Mouse (Mus musculus): ENCODE measurements around the gene Samhd1.
A peak's percentile ranks its signal among the peaks of the same experiment; 100 is the strongest.

Gene Samhd1

DNA sequence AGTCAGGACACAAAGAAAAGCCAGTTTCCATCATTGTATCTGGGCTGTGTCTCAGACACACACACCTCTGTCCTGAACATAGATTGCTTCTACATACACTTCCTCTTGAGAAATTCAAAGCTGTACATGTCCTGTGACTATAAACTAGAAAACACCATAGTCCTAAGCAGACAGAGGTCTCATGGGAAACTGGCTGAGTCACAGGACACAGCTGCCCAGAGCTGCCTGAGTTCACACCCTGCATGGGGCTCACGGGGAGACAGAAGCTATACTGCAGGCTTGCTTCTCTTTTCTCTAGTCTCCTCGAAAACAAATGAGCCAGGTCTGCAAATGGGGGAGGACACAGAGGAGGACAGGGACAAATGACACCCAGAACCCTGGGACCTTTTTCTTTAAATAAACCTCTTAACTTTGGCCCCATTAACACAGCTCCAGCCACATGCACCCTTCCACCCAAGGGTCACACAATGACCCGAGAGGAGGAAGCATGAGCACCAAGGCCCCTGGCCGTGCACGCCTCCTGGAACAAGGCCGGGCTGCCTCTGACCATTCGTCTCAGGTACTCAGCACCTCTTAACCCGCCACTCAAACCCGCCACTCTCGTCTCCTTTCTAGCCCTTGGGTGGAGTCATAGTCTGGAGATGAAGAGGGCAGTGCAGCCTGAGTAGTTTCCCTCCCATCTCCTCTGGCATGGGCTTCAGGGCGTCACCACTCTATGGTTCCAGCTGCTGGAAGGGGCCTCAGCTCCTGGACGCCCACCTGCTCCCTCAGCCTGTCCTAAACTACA, 35.3 kb downstream of the Samhd1 start:
- no peak for DNase-seq (ENCODE audit: low read depth, low spot score)

DNA sequence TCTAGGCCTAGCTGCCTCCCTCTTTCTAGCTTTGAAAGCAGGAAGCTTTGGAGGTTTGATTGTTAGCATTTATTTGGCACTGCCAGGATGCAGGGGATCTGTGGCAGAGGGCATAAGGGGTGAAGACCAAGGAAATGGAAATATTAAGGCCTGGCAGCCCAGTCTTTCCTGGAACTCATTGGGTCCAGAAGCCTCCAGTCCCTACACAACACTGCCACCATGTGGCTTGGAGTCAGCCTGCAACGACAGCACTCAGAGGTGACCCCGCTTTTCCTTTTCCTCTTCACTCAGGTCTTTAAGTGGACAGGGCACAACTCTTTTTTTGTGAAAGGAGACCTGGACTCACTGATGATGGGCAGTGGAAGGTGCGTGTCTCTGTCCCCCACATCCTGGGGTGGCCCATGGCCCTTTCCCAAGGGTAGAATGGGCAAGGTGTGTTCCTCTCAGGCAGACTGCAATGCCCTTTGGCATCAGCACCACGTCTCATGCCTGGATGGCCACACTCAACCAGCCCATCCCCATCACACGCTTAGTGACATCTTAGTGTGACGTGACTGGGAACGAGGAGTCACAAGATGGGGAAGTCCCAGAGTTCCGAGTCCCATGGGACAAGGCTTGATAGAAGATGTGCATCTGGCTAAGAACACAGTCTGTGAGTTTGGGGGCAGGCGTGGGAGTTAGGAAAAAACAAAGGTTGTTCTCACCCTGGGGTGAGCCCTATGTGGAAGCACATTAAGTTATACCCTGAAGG, 39.9 kb downstream of the Samhd1 start:
- peak; percentile 46 for DNase-seq (ENCODE audit: low read depth, low spot score)

DNA sequence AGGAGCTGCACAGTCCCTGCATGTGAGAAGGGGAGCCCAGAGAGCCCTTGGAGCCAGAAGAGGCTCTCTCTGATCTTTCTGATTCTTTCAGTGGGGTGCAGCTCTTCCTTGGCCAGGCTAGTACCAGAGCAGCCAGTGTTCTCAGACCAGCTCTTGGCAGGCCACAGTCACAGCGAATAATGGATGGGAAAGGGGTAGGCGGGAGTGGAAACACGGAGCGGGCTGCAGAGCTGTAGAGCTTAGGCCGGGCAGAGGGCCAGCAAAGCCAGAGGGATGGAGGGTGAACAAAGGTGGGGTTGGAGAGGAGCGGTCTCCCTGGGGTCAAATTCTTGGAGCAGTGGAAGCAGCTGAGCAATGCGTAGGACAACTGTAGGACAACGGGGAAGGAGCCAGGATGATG, 43.0 kb downstream of the Samhd1 start:
- no peak for DNase-seq (ENCODE audit: low read depth, low spot score)

DNA sequence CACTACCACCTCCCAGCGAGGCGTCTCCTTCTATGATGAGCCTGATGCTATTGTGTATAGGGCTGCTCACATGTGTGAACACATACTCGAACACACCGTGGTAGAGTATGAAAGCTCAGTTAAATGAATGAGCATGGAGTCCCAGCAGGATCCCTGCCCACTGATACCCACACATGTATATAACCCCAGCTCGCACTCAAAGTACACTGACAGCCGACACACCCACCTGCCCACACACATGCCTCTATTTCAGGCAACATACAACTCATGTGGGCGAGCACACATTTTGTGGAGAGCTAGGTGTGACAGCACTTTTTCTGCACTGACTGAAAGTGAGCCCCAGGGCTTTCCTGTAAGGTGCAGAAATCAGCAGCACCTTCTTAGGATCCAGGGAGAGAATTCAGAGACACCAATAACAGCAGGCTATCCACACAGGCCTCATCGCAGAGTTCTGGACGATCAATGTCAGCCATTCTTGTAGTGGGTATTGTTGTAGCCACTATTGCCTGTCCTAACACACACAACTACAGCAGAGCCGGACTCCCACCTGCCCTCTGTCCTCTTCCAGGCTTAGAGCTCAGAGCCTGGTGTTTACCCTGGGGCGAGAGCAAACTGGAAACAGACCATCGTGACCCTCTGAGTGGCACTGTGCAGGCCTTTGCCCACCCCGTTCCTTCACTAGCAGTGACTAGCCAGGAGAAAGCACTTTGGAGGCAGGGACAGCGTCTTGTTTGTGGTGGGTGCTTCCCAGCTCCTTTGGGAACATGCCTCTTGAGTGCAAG, 47.3 kb downstream of the Samhd1 start:
- no peak for DNase-seq (ENCODE audit: low read depth, low spot score)

DNA sequence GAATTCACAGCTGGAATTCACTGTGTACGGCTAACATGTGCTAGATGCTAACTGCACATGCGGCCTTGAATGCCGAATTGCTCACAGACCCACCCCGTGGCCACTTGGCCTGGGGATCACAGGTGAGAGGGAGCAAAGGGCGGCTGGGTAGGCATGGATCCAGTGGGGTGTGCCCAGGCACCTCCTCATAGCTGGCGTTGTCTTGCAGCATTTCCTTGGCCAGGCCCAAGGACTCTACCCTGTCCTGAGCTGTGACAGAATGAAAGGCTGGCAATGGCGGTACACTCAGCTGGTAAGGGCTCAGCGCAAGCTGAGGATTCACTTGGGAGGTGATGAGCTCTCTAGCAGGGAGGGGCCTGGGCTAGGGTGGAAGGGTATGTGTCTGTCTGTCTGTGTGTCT, 48.3 kb downstream of the Samhd1 start, which contains the start of gene Tldc2:
Gene Tldc2 (plus strand): TSS at position 260 of the 400 bp plus-strand sequence.
- no peak for DNase-seq (ENCODE audit: low read depth, low spot score)

DNA sequence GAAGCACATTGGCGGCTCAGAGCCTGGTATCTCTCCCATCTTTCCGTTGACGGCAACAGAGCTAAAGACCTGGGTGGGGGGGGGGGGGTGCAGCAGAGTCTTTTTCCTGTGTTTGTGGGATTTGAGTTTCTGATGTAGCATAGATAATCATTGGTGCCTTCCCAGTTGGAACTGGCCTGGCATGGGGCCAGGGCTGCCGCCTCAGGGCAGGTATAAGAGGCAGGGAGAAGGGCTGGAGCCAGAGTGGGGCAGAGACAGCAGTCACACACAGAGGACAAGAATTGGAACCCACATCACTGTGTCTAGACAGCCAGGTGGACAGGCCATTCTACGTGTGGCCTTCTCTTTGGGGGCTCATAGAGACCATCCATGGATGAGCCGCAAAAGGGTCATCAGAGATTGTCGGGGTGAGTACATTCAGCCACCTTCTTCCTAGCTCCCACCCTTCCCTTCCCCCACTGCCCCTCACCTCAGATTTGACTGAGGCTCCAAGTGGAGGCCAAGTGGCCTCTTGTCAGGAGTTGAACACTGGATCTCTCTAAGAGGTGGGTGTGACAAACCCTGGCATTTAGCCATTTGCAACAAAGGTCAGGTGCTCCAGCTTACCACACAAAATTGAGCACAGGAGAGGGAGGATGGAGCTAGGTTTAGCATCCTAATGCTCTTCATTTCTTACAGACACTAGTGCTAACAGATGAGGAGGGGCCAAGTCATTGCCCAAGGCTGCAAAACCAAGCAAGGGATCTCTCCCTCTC, 50.1 kb downstream of the Samhd1 start:
- no peak for DNase-seq (ENCODE audit: low read depth, low spot score)

DNA sequence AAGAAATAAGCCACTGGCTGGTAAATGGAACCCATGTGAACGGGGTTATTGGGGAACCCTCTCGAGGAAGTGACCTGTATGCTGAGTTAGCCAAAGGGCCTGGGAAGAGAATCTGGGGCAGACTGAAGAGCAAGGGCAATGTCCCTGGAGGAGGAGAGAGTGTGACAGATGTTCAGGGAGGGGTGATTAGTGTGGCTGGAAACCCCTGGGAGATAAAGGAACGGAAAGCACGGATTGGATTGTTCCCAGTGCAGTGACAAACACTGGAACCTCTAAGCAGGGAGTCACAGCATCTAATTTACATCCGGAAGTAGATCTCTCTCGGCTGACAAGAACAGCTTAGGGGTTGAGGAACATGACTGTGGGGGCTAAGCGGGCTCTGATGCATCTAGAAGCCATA, 53.1 kb downstream of the Samhd1 start:
- DNase-seq (ENCODE audit: low read depth, low spot score) = no peak

DNA sequence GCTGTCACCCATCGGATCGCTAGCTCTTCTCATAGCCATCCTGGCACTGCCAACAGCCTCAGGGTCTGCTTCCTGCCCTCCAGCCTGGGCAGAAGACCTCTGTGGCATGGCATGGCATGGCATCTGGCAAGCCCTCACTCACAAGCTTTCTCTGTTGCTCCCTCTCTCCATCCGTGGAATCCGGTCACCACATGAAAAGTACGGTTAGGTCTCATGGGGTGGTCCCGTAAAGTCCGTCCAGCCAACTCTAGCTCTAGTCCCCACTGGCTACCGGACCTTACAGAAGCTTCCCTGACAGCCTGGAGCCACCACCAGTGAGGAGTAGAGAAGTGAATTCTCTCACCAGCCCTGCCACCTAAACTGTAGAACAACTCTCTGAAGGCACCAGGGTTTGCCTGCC, 53.7 kb downstream of the Samhd1 start:
- no peak for DNase-seq (ENCODE audit: low read depth, low spot score)

DNA sequence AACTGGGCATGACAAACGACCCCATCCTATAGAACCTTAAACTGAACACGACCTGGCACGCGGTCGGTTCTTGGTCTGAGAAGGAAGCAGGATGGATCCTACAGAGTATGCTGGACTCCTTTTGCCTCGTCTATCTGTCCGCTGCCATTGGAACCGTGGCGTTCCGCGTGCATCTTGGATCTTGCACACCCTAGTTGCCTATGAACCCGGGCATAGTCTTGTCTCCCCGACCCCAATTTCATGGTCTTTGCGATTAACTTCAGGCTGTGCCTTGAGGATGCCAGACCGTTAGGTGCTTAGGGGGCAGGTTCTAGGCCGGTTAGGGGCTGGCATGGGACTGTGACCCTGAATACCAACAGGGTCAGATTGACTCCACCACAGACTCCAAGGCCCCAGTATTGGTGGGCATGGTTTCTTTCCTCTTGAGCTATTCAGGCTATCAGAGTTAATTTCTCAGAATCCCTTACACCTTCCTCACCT, 55.3 kb downstream of the Samhd1 start:
- DNase-seq (ENCODE audit: low read depth, low spot score) = no peak

DNA sequence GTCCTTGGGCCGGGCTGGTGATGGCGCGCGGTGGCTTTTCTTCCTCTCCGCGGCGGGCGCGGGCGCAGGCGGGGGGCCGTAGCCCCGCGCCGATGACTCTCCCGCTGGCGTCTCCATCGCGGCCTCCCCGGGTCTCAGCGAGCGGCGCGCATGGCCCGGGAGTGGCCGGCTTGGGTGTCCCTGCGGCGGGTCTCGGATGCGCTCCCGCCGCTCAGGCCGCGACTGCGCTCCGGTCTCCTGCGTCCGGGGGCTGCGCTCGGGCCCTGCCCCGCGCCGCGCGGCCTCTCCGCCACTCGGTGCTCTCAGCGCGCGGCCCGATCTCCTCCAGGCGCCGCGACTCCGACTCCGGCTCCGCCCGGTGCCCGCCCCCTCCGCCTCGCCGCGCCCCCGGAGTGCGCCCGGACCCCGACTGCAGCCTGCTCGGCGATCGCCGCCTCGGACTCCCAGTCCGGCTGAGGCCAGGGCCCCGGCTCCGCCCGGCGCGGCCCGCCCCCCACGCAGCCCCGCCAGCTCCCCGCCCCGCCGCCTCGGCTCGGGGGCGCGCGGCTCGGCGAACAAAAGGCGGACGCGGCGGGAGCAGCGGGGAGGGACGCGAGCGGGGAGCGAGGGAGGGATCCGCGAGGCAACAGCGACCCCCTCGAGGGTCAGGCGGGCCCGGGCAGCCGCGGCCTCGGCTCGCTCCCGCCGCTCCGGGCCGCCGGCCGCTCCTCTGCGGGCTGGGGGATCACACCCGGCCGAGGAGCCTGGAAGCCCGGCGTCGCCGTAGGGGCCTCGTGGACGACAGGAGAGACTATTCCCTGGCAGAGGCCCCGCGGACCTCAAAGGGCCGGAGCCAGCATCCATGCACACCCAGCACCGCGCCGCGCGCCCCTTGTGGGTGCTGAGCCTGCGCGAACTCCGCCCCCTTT, 56.0 kb downstream of the Samhd1 start, which contains the start of gene Soga1:
Gene Soga1 (minus strand): TSS at position 462 of the 908 bp plus-strand sequence.
- DNase-seq (ENCODE audit: low read depth, low spot score) = peak; percentile 69

DNA sequence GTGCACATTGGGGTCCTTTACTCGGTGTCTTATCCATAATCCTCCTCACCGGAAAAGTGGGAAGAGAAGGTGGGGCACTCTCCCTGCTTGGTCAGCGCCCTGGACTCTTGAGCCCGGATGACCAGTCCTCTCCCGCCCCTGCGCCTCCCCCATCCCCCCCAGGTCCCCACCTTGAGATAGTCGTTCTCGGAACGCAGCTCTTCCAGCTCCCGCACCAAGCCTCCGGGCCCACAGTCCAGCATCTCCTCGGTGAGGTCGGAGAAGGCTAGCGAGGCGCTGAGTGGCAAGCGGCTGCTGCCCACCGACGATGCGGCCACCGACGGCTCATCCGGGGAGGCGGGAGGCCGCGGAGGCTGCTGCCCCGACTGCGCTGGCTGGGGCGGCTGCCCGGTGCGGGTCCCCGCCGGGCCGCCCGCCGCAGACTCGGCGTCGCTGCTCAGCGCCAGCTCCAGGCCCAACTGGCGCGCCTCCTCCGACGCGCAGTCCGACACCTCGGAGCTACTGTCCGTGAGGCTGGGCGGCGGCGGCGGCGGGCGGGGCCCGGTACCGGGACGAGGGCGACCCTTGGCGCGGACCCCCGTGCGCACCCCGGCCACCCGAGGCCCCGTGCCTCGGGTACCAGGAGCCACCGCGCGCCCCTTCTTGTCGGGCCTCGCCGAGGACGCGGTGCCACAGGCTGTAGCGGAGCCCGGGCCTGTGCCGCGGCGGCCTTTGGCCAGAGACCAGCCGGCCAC, 56.8 kb downstream of the Samhd1 start:
- DNase-seq (ENCODE audit: low read depth, low spot score) = no peak

DNA sequence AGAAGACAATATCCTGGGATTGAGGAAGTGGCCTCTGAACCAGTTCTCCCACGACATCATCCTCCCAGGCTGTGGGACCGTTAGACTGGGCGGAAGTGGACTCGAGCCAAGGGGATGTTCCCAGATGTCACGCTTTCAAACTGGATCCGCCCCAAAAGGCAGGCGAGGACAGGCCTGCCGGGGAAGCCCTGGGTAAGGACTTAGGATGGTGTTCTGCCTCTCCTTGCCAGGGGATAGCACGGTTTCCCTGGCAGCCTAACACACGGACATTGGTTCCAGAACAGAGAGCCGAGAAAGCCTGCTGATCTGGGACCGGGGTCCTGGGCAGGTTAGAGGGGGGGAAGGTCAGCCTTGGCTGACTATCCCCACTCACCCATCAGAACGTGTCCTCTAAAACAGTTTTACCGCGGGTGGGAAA, 57.4 kb downstream of the Samhd1 start:
- DNase-seq (ENCODE audit: low read depth, low spot score) = no peak

DNA sequence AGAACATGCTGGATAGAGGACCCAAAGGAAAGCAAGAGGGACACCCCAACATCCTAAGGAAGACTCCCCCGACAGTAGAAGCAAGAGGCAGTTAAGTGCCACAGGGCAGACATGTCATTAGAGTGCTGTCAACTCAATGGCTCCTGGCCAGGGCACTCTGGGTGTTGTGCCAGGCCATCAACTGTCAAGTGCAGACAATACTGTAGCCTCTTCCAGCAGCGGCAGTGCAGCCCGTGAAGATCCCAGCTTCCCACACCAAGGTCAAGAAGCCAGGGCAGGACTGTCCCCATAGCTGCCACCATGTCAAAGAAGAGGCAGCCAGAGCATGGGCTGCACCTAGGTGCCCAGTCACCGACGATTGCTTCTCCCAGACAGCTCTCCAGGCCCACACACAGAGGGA, 57.9 kb downstream of the Samhd1 start:
- no peak for DNase-seq (ENCODE audit: low read depth, low spot score)

DNA sequence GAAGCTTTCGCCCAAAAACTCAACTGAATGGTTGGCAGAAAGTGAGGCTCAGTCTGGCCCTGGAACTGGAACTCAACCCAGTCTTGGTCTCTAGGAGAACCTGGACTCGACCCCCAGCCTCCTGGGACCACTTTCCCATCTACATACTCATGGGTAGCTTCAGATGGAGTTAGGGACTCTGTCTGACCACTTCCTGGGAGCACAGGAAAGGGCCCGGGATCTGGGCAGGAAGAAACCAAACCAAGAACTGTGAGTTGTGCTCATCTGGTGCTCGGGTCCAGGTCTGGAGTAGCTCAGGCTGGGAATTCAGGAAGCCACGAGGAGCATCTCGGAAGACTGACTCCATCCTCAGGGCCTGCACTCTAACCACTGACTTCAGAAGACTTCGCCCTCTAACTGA, 58.5 kb downstream of the Samhd1 start:
- no peak for DNase-seq (ENCODE audit: low read depth, low spot score)

DNA sequence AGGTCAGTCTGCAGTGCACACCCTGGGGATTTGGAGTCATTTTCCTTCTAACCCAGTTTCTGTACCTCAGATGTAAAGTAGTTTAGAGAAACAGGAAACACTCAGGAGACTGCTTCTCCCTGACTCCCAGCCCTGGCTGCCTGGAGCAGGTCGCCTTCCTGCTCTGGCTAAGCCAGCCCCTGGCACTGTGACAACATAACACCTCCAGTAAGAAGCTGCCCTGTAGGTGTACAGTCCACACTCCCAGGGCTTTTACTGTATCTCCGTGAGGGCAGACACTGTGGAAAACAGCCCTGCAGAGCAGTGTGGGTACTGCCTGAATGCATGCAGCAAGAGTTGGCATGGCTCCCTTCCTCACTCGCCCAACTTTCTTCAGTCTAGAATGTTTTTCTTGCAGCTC, 59.4 kb downstream of the Samhd1 start:
- DNase-seq (ENCODE audit: low read depth, low spot score) = no peak

DNA sequence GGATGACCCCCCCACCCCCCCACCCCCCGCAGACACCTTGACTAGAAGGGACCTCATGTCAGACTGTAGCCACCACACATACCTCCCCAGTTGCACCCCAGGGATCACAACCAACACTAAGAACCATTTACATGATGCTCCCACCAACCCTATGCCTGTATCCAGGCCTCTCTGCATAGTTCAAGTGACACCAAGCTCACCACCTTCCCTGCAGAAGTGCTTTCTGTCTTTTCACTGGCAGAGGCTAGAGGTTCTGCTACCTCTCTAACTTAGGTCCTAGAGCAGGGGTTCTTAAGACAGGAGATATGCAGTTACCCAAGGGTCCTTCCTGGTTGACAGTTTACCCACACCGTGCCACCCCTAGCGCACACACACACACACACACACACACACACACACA, 59.8 kb downstream of the Samhd1 start:
- DNase-seq (ENCODE audit: low read depth, low spot score) = no peak

DNA sequence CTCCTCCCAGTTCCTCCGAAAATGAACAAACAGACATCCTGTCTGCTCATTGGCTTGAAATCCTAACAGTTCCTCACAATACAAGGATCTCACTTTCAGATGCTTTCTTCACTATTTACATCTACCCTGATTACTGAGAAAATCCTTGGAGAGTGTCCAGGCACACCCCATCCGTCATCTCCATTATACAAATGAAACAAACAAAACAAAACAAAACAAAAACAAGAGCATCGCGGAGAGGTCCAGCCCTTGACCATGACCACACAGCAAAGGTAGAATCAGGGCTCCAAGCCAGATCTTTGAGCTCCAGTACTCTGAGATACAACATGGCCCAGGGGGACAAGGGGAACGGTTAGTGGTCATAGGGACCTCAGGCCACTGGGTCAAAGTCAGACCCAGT, 60.3 kb downstream of the Samhd1 start:
- no peak for DNase-seq (ENCODE audit: low read depth, low spot score)

DNA sequence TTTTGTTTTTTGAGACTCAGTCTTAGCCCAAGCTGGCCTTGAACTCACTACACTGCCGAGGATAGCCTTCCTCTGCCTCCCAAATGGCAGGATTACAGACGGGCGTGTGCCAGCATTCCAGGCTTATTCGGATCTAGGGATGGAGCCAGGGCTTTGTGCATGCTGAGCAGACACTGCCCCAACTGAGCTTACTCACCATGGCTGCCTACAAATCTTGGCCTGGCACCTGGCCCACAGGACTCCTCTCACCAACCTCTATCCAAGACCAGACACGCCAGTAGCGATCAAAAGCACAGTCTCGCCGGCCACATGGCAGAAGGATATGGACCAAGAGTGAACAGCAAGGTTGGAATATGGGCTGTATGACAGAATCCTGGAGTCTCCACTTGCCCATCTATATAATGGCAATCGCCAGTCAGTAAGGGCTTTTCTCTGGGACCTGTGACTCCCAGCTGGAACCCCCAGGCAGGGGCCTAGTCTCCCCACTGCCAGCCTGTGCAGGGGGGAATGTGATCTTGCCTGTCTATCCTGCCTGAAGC, 60.8 kb downstream of the Samhd1 start:
- DNase-seq (ENCODE audit: low read depth, low spot score) = no peak

DNA sequence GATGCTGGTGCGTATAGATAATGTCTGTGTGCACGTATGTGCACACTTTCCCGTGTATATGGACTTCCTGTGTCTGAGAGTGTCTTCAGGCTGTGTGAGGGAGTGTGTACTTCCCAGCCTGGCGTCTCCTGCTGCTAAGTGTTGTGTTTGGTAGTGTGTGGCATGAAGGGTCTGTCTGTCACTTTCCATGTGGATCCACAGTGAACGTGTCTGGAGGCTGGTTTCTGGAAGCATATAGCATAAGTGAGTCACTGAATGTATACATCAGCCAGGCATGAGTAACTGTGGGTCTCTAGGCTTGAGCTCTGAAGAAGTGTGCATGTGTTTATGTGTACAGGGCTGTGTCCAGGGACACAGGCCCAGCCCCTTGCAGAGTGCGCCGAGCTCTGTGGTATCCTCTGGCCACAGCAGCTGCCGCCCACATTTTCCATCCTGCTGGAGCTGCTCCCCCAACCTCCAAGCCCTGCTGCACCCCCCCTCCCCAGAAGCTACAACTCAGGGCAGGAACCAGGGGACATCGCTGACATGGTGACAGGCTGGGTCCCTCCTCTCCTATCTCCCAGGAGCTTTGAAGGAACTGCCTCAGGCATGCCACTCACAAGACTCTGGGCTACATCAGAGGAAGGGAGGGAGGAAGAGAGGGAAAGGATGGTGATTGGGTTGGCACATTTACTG, 61.5 kb downstream of the Samhd1 start:
- no peak for DNase-seq (ENCODE audit: low read depth, low spot score)
